Mouse (Mus musculus): ENCODE data around the gene Asic2. TPM values are rescaled to one million over a fixed set of nuclear protein-coding genes. Genes with fewer than 3 reads are reported as not detected.

Asic2 gene
- polyA plus RNA-seq, 1 experiment from 2014 or later = 0.27 TPM

- no peak for ATAC-seq (ENCODE audit: insufficient read depth, low FRiP score)
- no peaks in the 10 kb centered on the region for H3K9me3 ChIP-seq (replicated peaks; ENCODE audit: control insufficient read depth, low read length)
- no peak overlapping the region for H3K4me2 ChIP-seq (ENCODE audit: low read depth, low read length)
- H3K9ac ChIP-seq (ENCODE audit: low read length) = no peak overlapping the region
- H3K4me3 ChIP-seq (replicated peaks; ENCODE audit: low read length) = no peak overlapping the region
- H3K27ac ChIP-seq (ENCODE audit: low read length) = no peak overlapping the region
- H3K27me3 ChIP-seq (ENCODE audit: control insufficient read depth, insufficient read depth, low read length) = no peaks in the 10 kb centered on the region
- 84% methylated on average over 2 of the region's 2 CpGs for WGBS
- no peaks in the 10 kb centered on the region for H3K36me3 ChIP-seq (ENCODE audit: control insufficient read depth, insufficient read depth, low read length)
- H3K4me1 ChIP-seq (ENCODE audit: control insufficient read depth, insufficient read depth, low read length) = no peaks in the 10 kb centered on the region
Observed at GRCm38 (mm10) chr11:81780596-81780995, 187.7 kb downstream of the Asic2 start.

GRCm38 (mm10) chr11:81779881-81780280, 188.4 kb downstream of the Asic2 start:
- no peaks in the 10 kb centered on the region for H3K36me3 ChIP-seq (ENCODE audit: control insufficient read depth, insufficient read depth, low read length)
- H3K4me2 ChIP-seq (ENCODE audit: low read depth, low read length) = no peak overlapping the region
- H3K9me3 ChIP-seq (replicated peaks; ENCODE audit: control insufficient read depth, low read length) = no peaks in the 10 kb centered on the region
- WGBS = 79% methylated on average over 7 of the region's 7 CpGs
- H3K4me3 ChIP-seq (replicated peaks; ENCODE audit: low read length) = no peak overlapping the region
- no peak overlapping the region for H3K27ac ChIP-seq (ENCODE audit: low read length)
- no peaks in the 10 kb centered on the region for H3K27me3 ChIP-seq (ENCODE audit: control insufficient read depth, insufficient read depth, low read length)
- no peaks in the 10 kb centered on the region for H3K4me1 ChIP-seq (ENCODE audit: control insufficient read depth, insufficient read depth, low read length)
- no peak for ATAC-seq (ENCODE audit: insufficient read depth, low FRiP score)
- H3K9ac ChIP-seq (ENCODE audit: low read length) = no peak overlapping the region

- H3K4me2 ChIP-seq (ENCODE audit: low read depth, low read length) = no peak overlapping the region
- H3K36me3 ChIP-seq (ENCODE audit: control insufficient read depth, insufficient read depth, low read length) = no peaks in the 10 kb centered on the region
- no peak overlapping the region for H3K4me3 ChIP-seq (replicated peaks; ENCODE audit: low read length)
- no peak for ATAC-seq (ENCODE audit: insufficient read depth, low FRiP score)
- H3K9me3 ChIP-seq (replicated peaks; ENCODE audit: control insufficient read depth, low read length) = no peaks in the 10 kb centered on the region
- H3K27ac ChIP-seq (ENCODE audit: low read length) = no peak overlapping the region
- no peak overlapping the region for H3K9ac ChIP-seq (ENCODE audit: low read length)
- H3K27me3 ChIP-seq (ENCODE audit: control insufficient read depth, insufficient read depth, low read length) = no peaks in the 10 kb centered on the region
- 24% methylated on average over 7 of the region's 7 CpGs for WGBS
- no peaks in the 10 kb centered on the region for H3K4me1 ChIP-seq (ENCODE audit: control insufficient read depth, insufficient read depth, low read length)
Observed at GRCm38 (mm10) chr11:81771195-81771895, 196.9 kb downstream of the Asic2 start.

GRCm38 (mm10) chr11:81769691-81770260, 198.5 kb downstream of the Asic2 start:
- Histone ChIP-seq H3K4me3 (replicated peaks; ENCODE audit: low read length) (no peak overlapping the region), H3K36me3 (ENCODE audit: control insufficient read depth, insufficient read depth, low read length) (no peaks in the 10 kb centered on the region), H3K27me3 (ENCODE audit: control insufficient read depth, insufficient read depth, low read length) (no peaks in the 10 kb centered on the region), H3K27ac (ENCODE audit: low read length) (no peak overlapping the region), H3K4me2 (ENCODE audit: low read depth, low read length) (no peak overlapping the region), H3K9ac (ENCODE audit: low read length) (no peak overlapping the region), H3K9me3 (replicated peaks; ENCODE audit: control insufficient read depth, low read length) (no peaks in the 10 kb centered on the region), H3K4me1 (ENCODE audit: control insufficient read depth, insufficient read depth, low read length) (no peaks in the 10 kb centered on the region)
- no peak for ATAC-seq (ENCODE audit: insufficient read depth, low FRiP score)
- WGBS = 50% methylated on average over 5 of the region's 5 CpGs

DNA sequence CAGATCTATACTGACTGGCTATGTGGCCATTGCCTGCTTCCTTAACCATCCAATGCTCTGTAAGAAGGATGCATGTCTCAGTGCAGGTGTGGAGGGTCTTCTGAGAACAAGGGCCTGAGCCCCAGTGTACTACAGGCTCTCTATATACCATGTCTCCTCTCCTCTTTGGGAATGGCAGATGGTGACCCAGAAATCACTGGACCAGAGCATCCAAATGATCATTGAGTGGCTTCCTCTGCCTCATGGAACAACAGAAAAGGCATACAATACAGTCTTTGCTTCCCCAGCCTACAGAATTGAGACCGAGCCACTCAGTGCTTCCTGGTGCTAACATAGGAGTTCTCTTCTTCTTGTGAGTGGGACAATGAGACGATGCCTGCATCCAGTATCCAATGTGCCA, 200.0 kb downstream of the Asic2 start:
- Histone ChIP-seq H3K4me2 (ENCODE audit: low read depth, low read length) (no peak overlapping the region), H3K4me1 (ENCODE audit: control insufficient read depth, insufficient read depth, low read length) (no peaks in the 10 kb centered on the region), H3K9ac (ENCODE audit: low read length) (no peak overlapping the region), H3K27me3 (ENCODE audit: control insufficient read depth, insufficient read depth, low read length) (no peaks in the 10 kb centered on the region), H3K9me3 (replicated peaks; ENCODE audit: control insufficient read depth, low read length) (no peaks in the 10 kb centered on the region), H3K27ac (ENCODE audit: low read length) (no peak overlapping the region), H3K36me3 (ENCODE audit: control insufficient read depth, insufficient read depth, low read length) (no peaks in the 10 kb centered on the region), H3K4me3 (replicated peaks; ENCODE audit: low read length) (no peak overlapping the region)
- WGBS = 96% methylated on average over 2 of the region's 2 CpGs
- no peak for ATAC-seq (ENCODE audit: insufficient read depth, low FRiP score)

DNA sequence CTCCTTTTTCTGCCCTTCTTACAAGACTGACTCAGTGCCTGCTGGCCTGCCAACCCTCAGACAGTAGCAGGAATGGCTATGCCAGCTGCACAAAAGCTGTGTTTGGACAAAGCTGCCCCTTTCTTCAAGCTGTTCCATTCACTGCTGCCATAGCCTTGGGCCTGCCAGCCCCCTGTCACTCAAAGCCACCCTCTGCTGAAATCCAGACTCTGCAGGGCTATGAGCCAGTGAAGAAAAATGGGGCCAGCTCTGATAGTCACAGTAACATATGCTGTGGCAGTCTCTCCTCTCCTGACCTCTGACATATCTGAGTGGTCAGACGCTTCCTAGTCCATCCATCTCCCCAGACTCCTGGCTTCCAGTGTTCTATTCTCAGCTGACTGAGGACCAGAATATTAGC, 200.5 kb downstream of the Asic2 start:
- no peaks in the 10 kb centered on the region for H3K9me3 ChIP-seq (replicated peaks; ENCODE audit: control insufficient read depth, low read length)
- ATAC-seq (ENCODE audit: insufficient read depth, low FRiP score) = no peak
- H3K9ac ChIP-seq (ENCODE audit: low read length) = no peak overlapping the region
- H3K4me1 ChIP-seq (ENCODE audit: control insufficient read depth, insufficient read depth, low read length) = no peaks in the 10 kb centered on the region
- 21% methylated on average over 1 of the region's 1 CpGs for WGBS
- H3K36me3 ChIP-seq (ENCODE audit: control insufficient read depth, insufficient read depth, low read length) = no peaks in the 10 kb centered on the region
- no peak overlapping the region for H3K27ac ChIP-seq (ENCODE audit: low read length)
- no peaks in the 10 kb centered on the region for H3K27me3 ChIP-seq (ENCODE audit: control insufficient read depth, insufficient read depth, low read length)
- no peak overlapping the region for H3K4me2 ChIP-seq (ENCODE audit: low read depth, low read length)
- no peak overlapping the region for H3K4me3 ChIP-seq (replicated peaks; ENCODE audit: low read length)

GRCm38 (mm10) chr11:81765288-81765687, 203.0 kb downstream of the Asic2 start:
- Histone ChIP-seq H3K36me3 (ENCODE audit: control insufficient read depth, insufficient read depth, low read length) (no peaks in the 10 kb centered on the region), H3K4me1 (ENCODE audit: control insufficient read depth, insufficient read depth, low read length) (no peaks in the 10 kb centered on the region), H3K27me3 (ENCODE audit: control insufficient read depth, insufficient read depth, low read length) (no peaks in the 10 kb centered on the region), H3K9me3 (replicated peaks; ENCODE audit: control insufficient read depth, low read length) (no peaks in the 10 kb centered on the region), H3K9ac (ENCODE audit: low read length) (no peak overlapping the region), H3K4me3 (replicated peaks; ENCODE audit: low read length) (no peak overlapping the region), H3K4me2 (ENCODE audit: low read depth, low read length) (no peak overlapping the region), H3K27ac (ENCODE audit: low read length) (no peak overlapping the region)
- WGBS = 61% methylated on average over 5 of the region's 5 CpGs
- no peak for ATAC-seq (ENCODE audit: insufficient read depth, low FRiP score)

DNA sequence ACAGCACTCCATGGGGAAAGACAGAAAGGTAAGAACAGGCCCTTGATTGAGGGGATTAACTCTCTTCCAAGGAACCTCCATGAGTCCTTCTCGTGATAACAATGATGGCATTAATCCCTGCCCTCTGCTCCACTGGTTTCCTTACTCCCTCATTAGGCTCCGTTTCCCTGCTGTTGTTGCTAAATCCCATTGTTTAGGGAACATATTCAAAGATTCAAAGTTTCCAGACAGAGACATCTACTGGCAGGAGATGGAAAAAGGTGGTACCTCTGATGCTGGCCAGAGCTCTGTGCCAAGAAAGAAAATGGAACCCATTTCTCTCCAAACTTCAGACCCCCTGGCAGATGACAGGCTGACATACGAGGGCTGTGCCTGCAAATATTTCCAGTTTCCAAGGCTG, 203.5 kb downstream of the Asic2 start:
- Histone ChIP-seq H3K4me1 (ENCODE audit: control insufficient read depth, insufficient read depth, low read length) (no peaks in the 10 kb centered on the region), H3K9me3 (replicated peaks; ENCODE audit: control insufficient read depth, low read length) (no peaks in the 10 kb centered on the region), H3K9ac (ENCODE audit: low read length) (no peak overlapping the region), H3K27ac (ENCODE audit: low read length) (no peak overlapping the region), H3K36me3 (ENCODE audit: control insufficient read depth, insufficient read depth, low read length) (no peaks in the 10 kb centered on the region), H3K4me2 (ENCODE audit: low read depth, low read length) (no peak overlapping the region), H3K4me3 (replicated peaks; ENCODE audit: low read length) (no peak overlapping the region), H3K27me3 (ENCODE audit: control insufficient read depth, insufficient read depth, low read length) (no peaks in the 10 kb centered on the region)
- no peak for ATAC-seq (ENCODE audit: insufficient read depth, low FRiP score)
- 19% methylated on average over 3 of the region's 3 CpGs for WGBS

DNA sequence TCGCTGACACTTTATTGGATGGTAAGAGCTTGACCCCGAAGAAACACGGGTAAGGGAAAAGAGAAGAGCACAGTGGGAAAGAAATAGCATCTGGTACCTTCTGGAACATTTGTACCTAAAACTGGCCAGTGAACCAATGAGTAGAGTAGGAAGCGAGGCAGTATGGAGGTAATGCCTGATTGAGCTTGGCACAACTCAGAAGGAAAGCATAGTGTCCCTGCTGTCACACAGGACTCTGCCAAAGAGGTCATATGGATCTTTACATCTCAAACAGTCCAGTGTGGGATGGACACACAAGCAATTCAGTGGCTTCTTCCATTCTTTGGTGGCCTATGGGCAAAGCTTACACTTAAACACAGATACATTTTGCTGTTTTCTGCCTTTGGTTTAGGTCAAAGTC, 211.0 kb downstream of the Asic2 start:
- H3K4me1 ChIP-seq (ENCODE audit: control insufficient read depth, insufficient read depth, low read length) = no peaks in the 10 kb centered on the region
- no peak for ATAC-seq (ENCODE audit: insufficient read depth, low FRiP score)
- 0 out of 2 replicates have a peak, but pooled peaks cover 3% of the 10 kb centered on the region for H3K9me3 ChIP-seq (replicated peaks; ENCODE audit: control insufficient read depth, low read length)
- no peak overlapping the region for H3K4me2 ChIP-seq (ENCODE audit: low read depth, low read length)
- H3K27me3 ChIP-seq (ENCODE audit: control insufficient read depth, insufficient read depth, low read length) = no peaks in the 10 kb centered on the region
- H3K36me3 ChIP-seq (ENCODE audit: control insufficient read depth, insufficient read depth, low read length) = no peaks in the 10 kb centered on the region
- 87% methylated on average over 4 of the region's 4 CpGs for WGBS
- no peak overlapping the region for H3K9ac ChIP-seq (ENCODE audit: low read length)
- H3K4me3 ChIP-seq (replicated peaks; ENCODE audit: low read length) = no peak overlapping the region
- H3K27ac ChIP-seq (ENCODE audit: low read length) = no peak overlapping the region
